ENCODE assay signal across 8 mouse cellular contexts in the genomic region with DNA sequence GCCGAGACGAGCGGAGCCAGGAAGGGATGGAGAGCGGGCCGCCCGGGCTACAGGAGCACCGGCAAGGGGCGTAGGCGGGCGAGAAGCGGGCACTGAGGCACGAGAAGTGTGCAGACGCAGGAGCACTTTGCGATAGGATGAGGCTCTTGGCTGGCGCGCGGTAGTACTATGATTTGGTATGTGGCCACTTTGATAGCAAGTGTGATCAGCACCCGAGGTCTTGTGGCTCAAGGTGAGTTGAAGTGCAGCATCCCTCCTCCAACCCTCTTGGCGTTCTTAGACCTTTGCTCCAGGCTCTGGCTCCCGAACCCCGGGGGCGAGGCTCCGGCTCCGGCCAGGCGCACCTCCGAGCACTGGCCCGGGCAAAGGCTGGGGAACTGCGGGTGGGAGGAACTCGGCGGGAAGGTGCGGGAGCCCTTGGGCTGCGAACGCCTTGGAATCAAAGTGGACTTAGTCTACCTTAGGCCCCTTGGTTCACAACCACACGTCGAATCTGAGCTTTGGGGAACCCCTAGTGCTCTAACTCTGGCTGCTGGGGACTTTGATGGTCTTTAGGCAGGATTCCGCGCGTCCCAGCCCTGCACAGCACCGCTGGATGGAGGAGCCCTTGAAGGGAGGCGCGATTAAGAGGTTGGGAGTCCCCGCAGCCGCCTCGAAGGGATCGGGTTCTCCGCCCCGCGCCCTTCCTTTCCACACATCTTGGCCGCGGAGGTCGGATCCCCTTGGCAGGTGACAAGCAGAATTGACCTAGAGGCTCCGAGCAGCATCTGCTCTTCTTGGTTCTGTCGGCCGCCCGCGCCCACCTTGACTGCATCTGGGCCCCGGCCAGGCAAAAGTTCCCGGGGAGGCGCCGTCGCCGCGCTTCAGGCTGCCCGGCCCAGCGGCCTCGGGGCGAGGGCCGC. TPM values are rescaled to one million over a fixed set of nuclear protein-coding genes. Genes with fewer than 3 reads are reported as not detected.
DNase-seq lines count a peak whose midpoint lies in the region; ATAC-seq and TF ChIP-seq lines count a peak whose summit lies in the region.

No protein-coding gene starts in this region.

- in situ Hi-C loops in ES-E14 (cut with MboI; ENCODE audit: low sequenced_read_pairs in 2 of 2, unreplicated experiment in 2 of 2): no loop called here

- peaks cover 2% of the 10 kb centered on the region; the same call in 1 of the 2 replicates for H3K36me3 ChIP-seq in ES-E14 (ENCODE audit: control insufficient read depth, insufficient read depth, low read length, poor library complexity, severe bottlenecking)
- H3K36me3 ChIP-seq in embryonic facial prominence, embryonic 11.5 days (replicated peaks; ENCODE audit: control insufficient read depth, insufficient read depth, low read depth, low read length): no peaks in the 10 kb centered on the region
- no peaks in the 10 kb centered on the region for H3K36me3 ChIP-seq in hindbrain, postnatal 0 days (ENCODE audit: insufficient read depth, low read length)
- H3K36me3 ChIP-seq in midbrain, embryonic 14.5 days (ENCODE audit: control insufficient read depth, insufficient read depth, low read length): no peaks in the 10 kb centered on the region

- ATAC-seq in embryonic facial prominence, embryonic 11.5 days (replicated peaks; ENCODE audit: insufficient number of reproducible peaks, low FRiP score, low TSS enrichment, low read depth): peak; percentile 19; the same call in 1 of the 2 replicates
- ATAC-seq in hindbrain, postnatal 0 days: no peak
- peak; percentile 6 for ATAC-seq in midbrain, embryonic 14.5 days (ENCODE audit: low FRiP score, low TSS enrichment)

- DNase-seq in gastrocnemius, adult 2 months: peak; percentile 32
- DNase-seq in gastrocnemius, postnatal 36 days: no peak
- peak; percentile 19 for DNase-seq in ES-E14 (ENCODE audit: low read depth, low spot score)
- peak; percentile 17 for DNase-seq in embryonic facial prominence, embryonic 11.5 days (ENCODE audit: low spot score)
- no peak for DNase-seq in hindbrain, postnatal 0 days (ENCODE audit: low spot score)
- peak; percentile 61 for DNase-seq in midbrain, embryonic 14.5 days
- DNase-seq in urinary bladder, postnatal 10 days (ENCODE audit: low spot score): no peak
- no peak for DNase-seq in gastrocnemius, postnatal 25 days

- H3K27ac ChIP-seq in gastrocnemius, adult 2 months: peak overlapping the region; percentile 36
- H3K27ac ChIP-seq in ES-E14 (ENCODE audit: insufficient read depth, low read depth, low read length, poor library complexity, severe bottlenecking): no peak overlapping the region
- H3K27ac ChIP-seq in embryonic facial prominence, embryonic 11.5 days (replicated peaks; ENCODE audit: low read depth, low read length): no peak overlapping the region
- peak overlapping the region; percentile 82 for H3K27ac ChIP-seq in hindbrain, postnatal 0 days
- peak overlapping the region; percentile 84 for H3K27ac ChIP-seq in midbrain, embryonic 14.5 days (replicated peaks; ENCODE audit: low read depth, low read length)

- peak overlapping the region; percentile 84 for H3K4me3 ChIP-seq in gastrocnemius, adult 2 months
- peak overlapping the region; percentile 79 to 95 for H3K4me3 ChIP-seq in ES-E14 (ENCODE audit: insufficient read depth in 1 of 2, low read depth in 1 of 2, low read length in 2 of 2, poor library complexity in 1 of 2, severe bottlenecking in 1 of 2)
- peak overlapping the region; percentile 73 for H3K4me3 ChIP-seq in embryonic facial prominence, embryonic 11.5 days (ENCODE audit: low read depth, low read length)
- H3K4me3 ChIP-seq in hindbrain, postnatal 0 days (ENCODE audit: low read length): peak overlapping the region; percentile 74
- H3K4me3 ChIP-seq in midbrain, embryonic 14.5 days (replicated peaks; ENCODE audit: low read depth, low read length): peak overlapping the region; percentile 67

- intact Hi-C loops in gastrocnemius, adult 2 months (cut with DNase I): loop anchor here (5.0 kb wide), 1 partner anchor 107 kb away; no protein-coding TSS in a partner anchor
- intact Hi-C loops in gastrocnemius, postnatal 36 days (cut with DNase I): no loop called here

- H3K9ac ChIP-seq in ES-E14 (ENCODE audit: insufficient read depth, low read depth, low read length, poor library complexity, severe bottlenecking): peak overlapping the region; percentile 69
- H3K9ac ChIP-seq in embryonic facial prominence, embryonic 11.5 days (replicated peaks; ENCODE audit: low read length): peak overlapping the region; percentile 46
- H3K9ac ChIP-seq in hindbrain, postnatal 0 days (replicated peaks; ENCODE audit: low read length): peak overlapping the region; percentile 65
- H3K9ac ChIP-seq in midbrain, embryonic 14.5 days (replicated peaks; ENCODE audit: low read length): peak overlapping the region; percentile 59

- H3K27me3 ChIP-seq in embryonic facial prominence, embryonic 11.5 days (ENCODE audit: control insufficient read depth, insufficient read depth, low read length): peaks cover 12% of the 10 kb centered on the region; the same call in 1 of the 2 replicates
- H3K27me3 ChIP-seq in hindbrain, postnatal 0 days (ENCODE audit: insufficient read depth, low read length): no peaks in the 10 kb centered on the region
- H3K27me3 ChIP-seq in midbrain, embryonic 14.5 days (ENCODE audit: control insufficient read depth, insufficient read depth, low read length): no peaks in the 10 kb centered on the region

- H3K4me2 ChIP-seq in embryonic facial prominence, embryonic 11.5 days (ENCODE audit: low read depth, low read length): peak overlapping the region; percentile 94
- peak overlapping the region; percentile 83 for H3K4me2 ChIP-seq in hindbrain, postnatal 0 days (ENCODE audit: low read depth, low read length)
- H3K4me2 ChIP-seq in midbrain, embryonic 14.5 days (ENCODE audit: low read length): peak overlapping the region; percentile 95

- under 1% methylated on average over 65 of the region's 68 CpGs for WGBS in embryonic facial prominence, embryonic 11.5 days
- WGBS in hindbrain, postnatal 0 days: under 1% methylated on average over 68 of the region's 68 CpGs
- under 1% methylated on average over 68 of the region's 68 CpGs for WGBS in midbrain, embryonic 14.5 days

- peaks cover 8 to 31% of the 10 kb centered on the region in 2 experiments; a peak in 2 of 4 replicates for H3K4me1 ChIP-seq in ES-E14 (ENCODE audit: control insufficient read depth in 2 of 2, insufficient read depth in 2 of 2, low read length in 2 of 2, poor library complexity in 1 of 2)
- H3K4me1 ChIP-seq in embryonic facial prominence, embryonic 11.5 days (ENCODE audit: control insufficient read depth, insufficient read depth, low read length): peaks cover 15% of the 10 kb centered on the region
- peaks cover 26% of the 10 kb centered on the region for H3K4me1 ChIP-seq in hindbrain, postnatal 0 days (ENCODE audit: insufficient read depth, low read length)
- peaks cover 29% of the 10 kb centered on the region for H3K4me1 ChIP-seq in midbrain, embryonic 14.5 days (ENCODE audit: control insufficient read depth, insufficient read depth, low read length)

- no peaks in the 10 kb centered on the region for H3K9me3 ChIP-seq in ES-E14 (ENCODE audit: control insufficient read depth, insufficient read depth, low read depth, low read length)
- H3K9me3 ChIP-seq in embryonic facial prominence, embryonic 11.5 days (replicated peaks; ENCODE audit: control insufficient read depth, low read length): no peaks in the 10 kb centered on the region
- no peaks in the 10 kb centered on the region for H3K9me3 ChIP-seq in hindbrain, postnatal 0 days (ENCODE audit: low read length)
- no peaks in the 10 kb centered on the region for H3K9me3 ChIP-seq in midbrain, embryonic 14.5 days (ENCODE audit: control insufficient read depth, low read length)

- TF ChIP-seq CTCF in gastrocnemius, adult 2 months (IDR thresholded peaks at IDR 0.05): no peak
- TF ChIP-seq CTCF in hindbrain, postnatal 0 days (IDR thresholded peaks at IDR 0.05; ENCODE audit: low read depth): no peak

TF ChIP-seq in ES-E14, 5 proteins besides CTCF, POLR2A, EP300 and RAD21:
- TF ChIP-seq HCFC1 (IDR thresholded peaks at IDR 0.05; ENCODE audit: borderline replicate concordance, insufficient read depth, low read length) (0 out of 2 replicates have a peak, but pooled peaks have one; percentile 30), ZNF384 (IDR thresholded peaks at IDR 0.05; ENCODE audit: low read depth, low read length) (no peak)

RNA-seq across cellular contexts. Expression of a gene that starts 0.5 kb away (rescaled TPM):
- total RNA-seq in gastrocnemius, adult 2 months (2021): 1 to 10 TPM; 4.0 to 4.3 TPM
- total RNA-seq in gastrocnemius, postnatal 36 days (2021): 1 to 10 TPM; 2.1 to 2.7 TPM
- 31.5 and 63.1 TPM in 2 replicates for total RNA-seq in ES-E14 (2012; rRNA removed)
- 2.1 and 2.4 TPM in 2 replicates for polyA plus RNA-seq in embryonic facial prominence, embryonic 11.5 days (2014; fragmentation: Nextera tagmentation; extraction: Ambion mirVana)
- total RNA-seq in hindbrain, postnatal 0 days (2014; rRNA removed): 86.5 and 89.9 TPM in 2 replicates
- 20.4 and 21.4 TPM in 2 replicates for polyA plus RNA-seq in hindbrain, postnatal 0 days (2015; fragmentation: Nextera tagmentation; extraction: Ambion mirVana)
- 12.0 and 15.2 TPM in 2 replicates for polyA plus RNA-seq in midbrain, embryonic 14.5 days (2014; fragmentation: Nextera tagmentation; extraction: Ambion mirVana)
- total RNA-seq in gastrocnemius, postnatal 25 days (2021): 1 to 10 TPM; 2.0 to 5.8 TPM

Comparison
In these comparisons a context has a peak if more than half of its experiments do, and no peak if none do; other contexts are left out.
1. DNase-seq: peak in gastrocnemius, adult 2 months (single experiment), ES-E14 (single experiment), embryonic facial prominence, embryonic 11.5 days (single experiment) and midbrain, embryonic 14.5 days (single experiment); none in gastrocnemius, postnatal 36 days (0 of 2), hindbrain, postnatal 0 days (single experiment), urinary bladder, postnatal 10 days (single experiment) and gastrocnemius, postnatal 25 days (single experiment).
2. H3K27ac ChIP-seq: peak in gastrocnemius, adult 2 months (single experiment), hindbrain, postnatal 0 days (single experiment) and midbrain, embryonic 14.5 days (single experiment); none in ES-E14 (single experiment) and embryonic facial prominence, embryonic 11.5 days (single experiment).
3. Peak in every context shown above with its lines, with median percentiles within 50 percentile points of each other: H3K4me3 ChIP-seq, H3K9ac ChIP-seq and H3K4me2 ChIP-seq.